Mouse (Mus musculus): Measurements from ENCODE around the gene 4932438A13Rik.

The 4932438A13Rik gene

GRCm38 (mm10) chr3:36862721-36863275 is at the start of gene 4932438A13Rik:
TSS of gene 4932438A13Rik (plus strand) at chr3:36863104.
- peak; percentile 98 to 100 for DNase-seq

- DNase-seq: no peak
Observed at GRCm38 (mm10) chr3:36816633-36817032, 46.3 kb upstream of the 4932438A13Rik start.

- DNase-seq: no peak
Observed at GRCm38 (mm10) chr3:36819402-36819801, 43.5 kb upstream of the 4932438A13Rik start.

- no peak for DNase-seq
Observed at GRCm38 (mm10) chr3:36821037-36821436, 41.9 kb upstream of the 4932438A13Rik start.

- DNase-seq: peak; percentile 25 to 49
Observed at GRCm38 (mm10) chr3:36825098-36825497, 37.8 kb upstream of the 4932438A13Rik start.

- peak in 1 of 2 experiments; percentile 9 for DNase-seq
Observed at GRCm38 (mm10) chr3:36825554-36825953, 37.4 kb upstream of the 4932438A13Rik start.

GRCm38 (mm10) chr3:36827274-36828025 is 35.5 kb upstream of the 4932438A13Rik start:
- DNase-seq: peak in 1 of 2 experiments; percentile 8

- no peak for DNase-seq
Observed at GRCm38 (mm10) chr3:36830218-36830617, 32.7 kb upstream of the 4932438A13Rik start.

GRCm38 (mm10) chr3:36834426-36834825 is 28.5 kb upstream of the 4932438A13Rik start:
- DNase-seq: no peak

- DNase-seq: no peak
Observed at GRCm38 (mm10) chr3:36834832-36835231, 28.1 kb upstream of the 4932438A13Rik start.

- peak; percentile 35 to 38 for DNase-seq
Observed at GRCm38 (mm10) chr3:36835525-36836203, 27.2 kb upstream of the 4932438A13Rik start.

GRCm38 (mm10) chr3:36836833-36837232 is 26.1 kb upstream of the 4932438A13Rik start:
- DNase-seq: no peak

GRCm38 (mm10) chr3:36840650-36841555 is 22.0 kb upstream of the 4932438A13Rik start:
- peak; percentile 59 to 64 for DNase-seq

- DNase-seq: no peak
Observed at GRCm38 (mm10) chr3:36853733-36854440, 9.0 kb upstream of the 4932438A13Rik start.

- no peak for DNase-seq
Observed at GRCm38 (mm10) chr3:36861411-36862410, 1.2 kb upstream of the 4932438A13Rik start.

- no peak for DNase-seq
Observed at GRCm38 (mm10) chr3:36863427-36863826, 523 bp downstream of the 4932438A13Rik start.

GRCm38 (mm10) chr3:36863881-36864280 is 977 bp downstream of the 4932438A13Rik start:
- DNase-seq: no peak

GRCm38 (mm10) chr3:36864466-36864865 is 1.6 kb downstream of the 4932438A13Rik start:
- no peak for DNase-seq

GRCm38 (mm10) chr3:36905372-36905771 is 42.5 kb downstream of the 4932438A13Rik start:
- DNase-seq: no peak

- DNase-seq: no peak
Observed at GRCm38 (mm10) chr3:36917832-36918231, 54.9 kb downstream of the 4932438A13Rik start.

GRCm38 (mm10) chr3:36918322-36918721 is 55.4 kb downstream of the 4932438A13Rik start:
- no peak for DNase-seq

All from cerebellum, adult 18-20 months (tissue).